Mouse (Mus musculus) megakaryocyte, embryonic 14.5 days (primary cell): ENCODE data around the gene Serpinb9f. TPM values are rescaled to one million over a fixed set of nuclear protein-coding genes. Genes with fewer than 3 reads are reported as not detected.
"Not testable (repeated sequence)": the region's sequence is repeated elsewhere in the genome, so short reads cannot be mapped to it uniquely, and the experiment has no call there.

Experiments
- H3K27me3 ChIP-seq: replicated peaks from 2 replicates; pipeline ENCODE3; 2012; ENCODE audit warnings: inconsistent platforms
- H3K36me3 ChIP-seq: replicated peaks from 2 replicates; pipeline ENCODE3; 2012; ENCODE audit warnings: low read length, inconsistent platforms, mixed read lengths
- H3K4me1 ChIP-seq: 2 replicates; pipeline ENCODE4 v1.6.1; 2012; ENCODE audit warnings: inconsistent platforms
- H3K4me3 ChIP-seq: replicated peaks from 2 replicates; pipeline ENCODE3; 2012; ENCODE audit warnings: moderate library complexity, mild to moderate bottlenecking, inconsistent platforms
- H3K9me3 ChIP-seq: 2 replicates; pipeline ENCODE4 v1.6.1; 2012; ENCODE audit warnings: inconsistent platforms
- polyA plus RNA-seq: library from polyadenylated mRNA; stranded (reverse); fragments of >175 nt; gene quantifications from 2 replicates; pipeline ENCODE4 v1.2.3, GENCODE M21; 2012; ENCODE audit warnings: low replicate concordance; ENCODE audit not compliant: insufficient read depth

Serpinb9f gene
- polyA plus RNA-seq: not detected in 2 replicates

DNA sequence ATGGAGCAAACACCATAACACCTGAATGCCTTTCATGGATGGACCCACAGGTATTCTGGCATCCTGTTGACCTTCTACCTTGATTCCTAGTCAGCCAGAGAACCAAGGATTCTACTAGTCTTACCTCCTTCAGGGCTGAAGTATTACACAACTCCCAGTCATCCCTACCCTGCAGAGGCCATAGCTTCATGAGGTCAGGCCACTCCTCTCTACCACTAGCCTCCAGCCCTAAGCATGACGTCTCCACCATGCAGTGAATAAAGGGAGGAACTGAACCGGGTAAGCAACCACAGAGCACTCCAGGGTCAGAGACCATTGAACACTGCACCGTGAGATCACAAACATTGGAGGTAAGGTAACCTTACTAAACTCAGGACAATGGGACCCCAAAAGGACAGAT lies at the start of gene Serpinb9f:
Gene Serpinb9f, plus strand, starts transcription at position 301 of the 400 bp plus-strand sequence.
- H3K9me3 ChIP-seq, H3K36me3 ChIP-seq, H3K4me1 ChIP-seq, H3K4me3 ChIP-seq, H3K27me3 ChIP-seq: not testable (repeated sequence)

DNA sequence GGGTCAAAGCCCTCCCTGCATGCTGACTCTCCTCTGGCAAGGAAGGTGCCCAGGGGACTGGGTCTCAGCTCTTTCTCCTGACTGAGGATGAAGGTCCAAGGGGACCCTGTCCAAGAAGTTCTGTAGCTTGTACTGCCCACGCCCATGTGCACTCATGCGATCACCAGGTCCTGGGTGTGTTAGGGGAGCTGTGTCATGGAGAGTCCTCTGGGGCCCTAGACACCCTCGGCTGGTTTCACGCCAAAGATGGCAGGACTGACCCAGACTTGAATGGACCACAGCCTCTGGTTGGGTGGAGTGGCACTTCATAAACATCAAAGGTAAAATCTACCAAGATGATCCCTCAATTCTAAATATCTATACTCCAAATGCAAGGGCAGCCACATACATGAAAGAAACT lies 15.2 kb upstream of the Serpinb9f start:
- not testable (repeated sequence) for H3K36me3 ChIP-seq, H3K4me3 ChIP-seq, H3K27me3 ChIP-seq, H3K9me3 ChIP-seq, H3K4me1 ChIP-seq

DNA sequence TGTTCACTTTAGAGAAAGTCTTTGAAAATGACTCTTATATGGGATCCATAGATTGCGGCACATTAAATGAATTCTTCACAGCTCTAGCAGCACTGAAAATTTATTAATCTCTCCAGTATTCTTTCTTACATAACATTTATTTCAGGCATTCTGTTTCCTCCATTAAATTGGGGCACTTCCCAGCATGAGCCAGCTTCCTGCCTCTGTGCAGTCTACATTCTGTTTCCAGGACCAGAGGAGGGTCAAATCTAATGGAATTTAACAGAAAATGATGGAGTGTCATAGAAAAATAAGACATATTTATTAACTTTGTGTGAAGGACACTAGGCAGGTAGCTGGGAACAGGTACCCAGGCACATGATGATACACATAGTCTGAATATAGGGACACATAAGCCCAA lies 32.8 kb downstream of the Serpinb9f start:
- not testable (repeated sequence) for H3K36me3 ChIP-seq

More for the DNA sequence above, 32.8 kb downstream of the Serpinb9f start:
- not testable (repeated sequence) for H3K27me3 ChIP-seq, H3K9me3 ChIP-seq, H3K4me3 ChIP-seq, H3K4me1 ChIP-seq

Other genes starting within 250 kb of the Serpinb9f start
- not detected in 2 replicates for gene Serpinb1b, start 245.5 kb upstream of the Serpinb9f start, polyA plus RNA-seq
- gene Serpinb9c, start 164.3 kb upstream of the Serpinb9f start, polyA plus RNA-seq: not detected in 2 replicates
- gene Serpinb9d, start 131.1 kb upstream of the Serpinb9f start, polyA plus RNA-seq: not detected in 2 replicates
- not detected in 2 replicates for gene Serpinb9e, start 74.5 kb upstream of the Serpinb9f start, polyA plus RNA-seq
- gene Gm11397, start 71.7 kb downstream of the Serpinb9f start, polyA plus RNA-seq: not detected in 2 replicates
- gene Serpinb9g, start 160.7 kb downstream of the Serpinb9f start, polyA plus RNA-seq: not detected in 2 replicates